Mouse (Mus musculus): ENCODE measurements around the gene Nrip1. TPM values are rescaled to one million over a fixed set of nuclear protein-coding genes. Genes with fewer than 3 reads are reported as not detected.
A peak's percentile ranks its signal among the peaks of the same experiment; 100 is the strongest.

Nrip1 gene
- total RNA-seq, 2 experiments from 2014 or later: 26.8 to 27.4 TPM

DNA sequence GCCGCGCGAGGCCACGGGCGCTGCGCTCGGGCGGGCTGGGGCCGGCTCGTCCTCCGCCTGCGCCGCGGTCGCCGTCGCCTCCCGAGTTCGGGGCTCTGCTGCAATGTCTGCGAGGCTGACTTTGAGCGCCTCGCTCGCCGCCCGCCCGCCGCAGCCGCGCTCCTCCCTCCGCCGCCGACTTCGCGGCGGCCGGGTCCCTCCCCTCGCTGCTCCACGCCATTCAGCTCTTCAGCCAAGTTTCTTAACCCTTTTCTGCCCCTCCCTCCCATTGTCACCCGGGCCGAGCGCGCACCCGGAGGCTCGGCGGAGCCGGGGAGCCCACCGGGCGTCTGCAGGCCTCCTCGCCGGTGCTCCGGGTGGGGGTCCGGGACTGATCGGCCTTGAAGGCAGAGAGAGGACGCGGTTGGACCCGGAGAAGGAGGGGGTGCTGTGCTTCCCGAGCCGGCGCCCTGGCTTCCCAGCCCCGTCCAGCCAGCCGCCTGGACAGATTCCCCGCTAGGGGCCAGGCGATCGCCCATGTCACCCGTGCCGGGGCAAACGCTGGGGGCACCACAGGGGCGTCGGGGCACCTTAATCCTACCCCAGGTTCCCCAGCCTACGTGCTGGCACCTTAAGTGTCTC is 576 bp downstream of the Nrip1 start:
- intact Hi-C loops (cut with DNase I): loop anchor here (1.0 to 10.0 kb wide), 9 partner anchors 51 to 698 kb away; partner anchors contain the start of gene Hspa13
- peak; percentile 91 to 93 for DNase-seq

DNA sequence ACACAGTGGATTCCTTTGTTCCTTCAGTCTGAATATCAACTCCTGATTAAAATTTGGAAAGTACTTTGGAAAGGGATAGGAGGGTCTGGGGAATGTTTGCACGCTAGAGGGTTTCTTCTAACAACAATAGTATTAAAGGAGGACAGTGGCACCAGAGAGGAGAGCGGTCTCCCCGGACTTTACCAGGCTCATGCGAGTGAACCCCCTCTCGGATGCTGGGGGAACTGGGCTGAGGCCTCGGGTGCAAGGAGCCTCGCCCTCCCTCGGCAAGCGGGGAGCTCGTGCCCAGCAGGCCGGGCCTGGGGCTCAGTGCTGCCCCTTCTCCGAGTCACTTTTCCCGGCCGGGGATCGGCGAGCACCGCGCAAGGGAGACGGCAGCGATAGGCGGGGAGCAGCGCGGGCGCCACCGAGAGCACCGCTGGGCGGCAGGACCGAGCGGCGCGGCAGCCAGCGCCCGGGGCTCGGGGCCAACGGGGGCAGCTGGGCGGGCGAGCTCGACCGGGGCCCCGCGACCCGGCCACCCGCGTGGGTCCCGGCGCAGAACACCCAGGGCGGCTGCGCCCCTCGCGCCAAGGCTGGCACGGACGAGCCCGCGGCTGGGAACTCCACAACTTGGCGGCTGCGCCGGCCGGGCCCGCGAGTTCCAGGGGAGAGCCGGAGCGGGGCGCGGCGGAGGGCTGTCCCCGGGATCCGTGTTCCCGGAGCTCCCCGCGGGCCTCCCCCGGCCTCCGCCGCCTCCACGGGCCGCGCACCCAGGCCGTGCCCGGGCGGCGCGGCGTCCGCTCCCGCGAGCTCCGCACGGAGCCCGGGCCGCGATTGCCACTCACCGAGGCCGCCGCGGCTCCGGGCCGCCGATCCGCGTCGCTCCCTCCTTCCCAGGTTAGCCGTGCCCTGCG is 1.3 kb downstream of the Nrip1 start:
- intact Hi-C loops (cut with DNase I): loop anchor here (1.0 to 10.0 kb wide), 9 partner anchors 50 to 697 kb away; partner anchors contain the start of gene Hspa13
- peak; percentile 78 to 82 for DNase-seq

DNA sequence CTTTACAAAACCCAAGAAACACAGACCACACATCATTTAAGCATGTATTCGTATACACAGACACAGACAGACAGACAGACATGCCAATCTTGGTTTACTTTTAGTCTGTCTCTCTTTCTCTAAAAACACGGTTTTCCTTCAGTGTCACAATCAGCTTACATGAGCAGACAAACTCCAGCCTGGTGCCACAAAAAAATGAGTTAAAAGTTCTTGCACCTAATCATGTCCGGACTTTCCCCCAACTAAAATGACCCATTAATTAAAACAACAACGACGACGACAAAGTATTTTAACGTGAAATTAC is 2.1 kb downstream of the Nrip1 start:
- intact Hi-C loops (cut with DNase I): loop anchor here (5.0 to 10.0 kb wide), 7 partner anchors 49 to 697 kb away; partner anchors contain the start of gene Hspa13
- DNase-seq: no peak

DNA sequence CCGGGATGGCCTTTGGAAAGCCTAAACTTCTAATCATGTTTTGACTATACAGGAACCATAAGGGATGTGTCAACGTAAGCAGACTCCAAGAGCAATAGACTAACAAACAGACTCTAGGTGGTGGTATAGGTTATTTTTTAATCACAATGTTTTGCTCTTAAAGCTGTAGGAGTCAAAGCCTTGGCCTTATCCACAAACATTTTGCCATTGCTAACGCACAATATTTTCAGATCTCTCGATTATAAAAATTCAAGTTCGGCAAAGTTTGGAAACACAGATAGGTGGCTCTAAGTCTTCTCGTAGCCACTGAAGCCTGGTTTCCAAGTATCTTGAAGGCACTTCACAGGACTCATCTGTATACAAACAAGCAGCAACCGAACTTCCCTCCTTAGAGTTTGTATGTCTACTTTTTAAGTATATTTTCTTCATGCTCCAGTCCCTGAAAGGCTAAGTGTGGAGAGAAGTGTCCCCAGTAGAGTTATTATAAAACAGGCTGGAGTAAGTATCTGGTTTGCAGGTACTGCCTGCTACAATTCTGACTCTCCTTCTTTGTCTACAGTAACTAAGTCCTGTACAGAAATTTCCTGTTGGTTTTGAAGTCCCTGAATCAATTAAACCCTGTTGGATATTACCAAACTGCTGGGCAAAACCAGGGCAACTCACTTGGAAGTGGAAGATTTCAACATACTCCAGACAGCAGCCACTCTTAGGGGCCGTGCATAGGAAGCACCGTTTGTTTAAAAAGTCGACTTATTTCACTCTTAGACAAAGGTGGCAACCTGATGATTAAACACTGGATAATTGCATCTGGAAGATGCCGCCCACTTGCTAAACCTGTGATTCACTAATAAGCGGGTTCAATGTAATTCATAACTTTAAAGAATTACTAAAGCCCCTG is 2.7 kb downstream of the Nrip1 start:
- DNase-seq: no peak
- intact Hi-C loops (cut with DNase I): loop anchor here (5.0 to 10.0 kb wide), 7 partner anchors 49 to 696 kb away; partner anchors contain the start of gene Hspa13

DNA sequence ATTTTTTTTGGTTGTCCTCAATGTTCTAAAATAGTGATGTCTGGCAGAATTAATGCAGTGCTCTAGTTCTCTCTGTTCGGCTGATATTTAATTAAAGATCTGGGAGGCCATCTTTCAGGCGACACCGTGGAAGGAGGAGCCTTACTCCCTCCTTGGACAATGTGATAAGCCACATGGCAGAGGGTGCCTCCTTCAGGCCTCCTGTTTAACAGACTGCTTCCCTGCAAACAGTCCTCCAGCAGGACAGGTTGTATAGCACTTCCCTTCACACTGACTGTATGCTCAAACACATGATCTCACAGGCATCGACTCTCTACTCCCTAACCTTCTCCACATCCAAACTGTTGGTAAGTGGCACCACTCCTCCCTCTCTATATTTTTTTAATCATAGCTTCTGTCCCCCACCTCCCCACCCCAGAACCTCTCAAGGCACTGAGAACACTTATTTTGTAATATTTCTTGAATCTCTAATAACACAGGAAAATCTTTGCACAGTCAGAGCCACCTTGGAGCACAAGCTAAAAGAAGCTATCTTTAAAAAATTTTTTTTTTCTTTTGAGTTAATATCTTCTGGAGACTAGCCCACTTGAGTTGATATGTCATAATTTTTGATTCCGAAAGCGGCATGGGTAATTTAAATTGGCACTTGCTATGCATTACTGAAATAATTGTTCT is 3.4 kb downstream of the Nrip1 start:
- intact Hi-C loops (cut with DNase I): loop anchor here (5.0 to 10.0 kb wide), 7 partner anchors 48 to 695 kb away; partner anchors contain the start of gene Hspa13
- DNase-seq: peak; percentile 29 to 31

DNA sequence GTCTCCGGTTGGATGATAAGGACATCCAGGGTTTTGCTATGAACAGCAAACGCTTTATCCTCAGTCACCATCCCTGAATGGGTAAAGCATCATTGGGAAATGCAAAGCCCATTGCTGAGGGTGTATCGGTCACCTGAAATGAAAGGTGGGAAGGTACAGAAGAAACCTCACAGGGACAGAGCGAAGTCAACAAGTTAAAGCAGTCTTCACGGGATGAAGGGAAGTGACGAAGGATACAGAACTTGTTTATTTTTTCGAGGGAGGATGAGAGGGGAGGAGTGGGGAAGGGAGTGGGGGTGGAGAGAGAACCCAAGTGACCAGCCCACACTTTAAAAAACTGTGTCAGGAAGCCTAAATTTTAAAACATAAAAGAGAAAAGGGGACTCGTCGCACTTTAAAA is 4.4 kb downstream of the Nrip1 start:
- intact Hi-C loops (cut with DNase I): no loop called here
- no peak for DNase-seq

DNA sequence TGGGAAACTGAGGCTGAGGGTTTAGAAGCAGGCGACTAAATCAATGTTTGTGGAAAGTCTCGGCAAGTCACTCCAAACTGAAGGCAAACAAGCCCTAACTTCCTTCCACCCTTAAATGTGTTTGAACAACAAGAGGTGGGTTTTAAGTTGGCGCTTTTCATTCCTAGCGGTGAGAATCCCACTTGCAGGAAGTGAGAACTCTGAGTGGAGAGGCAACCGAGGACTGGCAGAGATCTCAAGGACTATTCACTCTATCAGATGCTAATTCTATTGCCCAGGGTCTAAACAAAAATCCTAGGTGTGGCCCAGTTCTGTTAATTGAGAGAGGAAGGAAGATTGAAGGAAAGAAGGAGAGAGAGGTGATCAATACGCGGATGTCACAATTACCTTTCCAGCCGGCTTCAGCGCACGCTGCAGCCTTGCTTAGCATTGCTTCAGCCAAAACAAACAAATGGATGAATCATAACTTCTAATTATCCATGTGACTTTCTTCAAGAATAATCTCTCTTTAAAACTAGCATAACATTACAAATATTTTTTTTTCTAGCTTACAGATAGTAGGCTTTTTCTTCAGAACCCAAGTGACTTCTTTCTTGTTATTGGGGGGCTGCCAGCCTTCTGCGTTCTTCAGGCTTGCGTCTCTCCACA is 6.2 kb downstream of the Nrip1 start:
- no peak for DNase-seq
- intact Hi-C loops (cut with DNase I): loop anchor here (2.0 kb wide), 1 partner anchor 651 kb away; no protein-coding TSS in a partner anchor

DNA sequence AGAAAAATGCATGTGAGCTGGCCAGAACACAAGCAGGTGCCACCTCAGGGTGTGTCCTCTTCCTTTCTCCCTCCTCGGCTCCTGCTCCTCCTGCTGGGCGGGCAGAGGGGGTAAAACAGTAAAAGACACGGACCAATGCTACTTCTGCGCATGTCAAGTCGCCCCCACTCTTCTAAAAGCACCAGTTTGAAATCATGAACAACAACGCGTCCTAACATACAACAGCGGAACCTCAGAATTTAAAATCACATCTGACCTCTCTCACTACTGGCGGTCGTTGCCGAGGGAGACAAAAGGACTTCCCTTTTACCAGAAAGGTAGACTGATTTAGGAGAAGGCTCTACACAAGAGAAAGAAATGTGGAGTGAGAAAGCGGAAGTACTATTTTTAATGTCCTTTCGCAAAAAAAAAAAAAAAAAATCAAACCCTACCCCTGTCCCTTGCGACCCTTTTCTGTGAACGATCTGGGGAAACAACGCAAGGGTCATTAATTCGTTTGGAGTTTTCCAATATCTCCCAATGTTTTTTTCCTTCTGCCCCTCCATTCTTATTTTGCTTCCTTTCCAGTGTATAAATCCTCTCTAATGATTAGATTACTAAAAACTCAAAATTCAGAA is 7.7 kb downstream of the Nrip1 start:
- no peak for DNase-seq
- intact Hi-C loops (cut with DNase I): loop anchor here (2.0 kb wide), 1 partner anchor 653 kb away; no protein-coding TSS in a partner anchor

DNA sequence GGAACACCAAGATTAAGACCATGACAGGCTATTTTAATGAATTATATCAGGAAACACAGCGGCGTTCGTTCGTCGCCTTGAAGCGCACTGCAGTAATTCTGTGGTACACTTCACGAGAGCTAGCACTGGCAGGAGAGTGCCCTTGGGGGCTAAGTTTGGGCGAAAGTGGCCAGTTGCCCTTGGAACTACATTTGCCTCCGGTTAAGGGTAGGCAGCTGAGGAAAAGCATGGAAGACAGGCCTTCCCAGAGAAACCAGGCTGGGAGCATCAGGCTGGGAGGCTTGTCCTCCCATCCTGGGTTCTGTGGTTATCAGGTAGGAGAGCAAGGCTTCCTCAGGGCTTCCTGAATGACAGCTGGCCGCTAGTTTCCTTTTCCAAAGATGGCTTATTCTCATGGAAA is 8.4 kb downstream of the Nrip1 start:
- DNase-seq: no peak
- intact Hi-C loops (cut with DNase I): no loop called here

DNA sequence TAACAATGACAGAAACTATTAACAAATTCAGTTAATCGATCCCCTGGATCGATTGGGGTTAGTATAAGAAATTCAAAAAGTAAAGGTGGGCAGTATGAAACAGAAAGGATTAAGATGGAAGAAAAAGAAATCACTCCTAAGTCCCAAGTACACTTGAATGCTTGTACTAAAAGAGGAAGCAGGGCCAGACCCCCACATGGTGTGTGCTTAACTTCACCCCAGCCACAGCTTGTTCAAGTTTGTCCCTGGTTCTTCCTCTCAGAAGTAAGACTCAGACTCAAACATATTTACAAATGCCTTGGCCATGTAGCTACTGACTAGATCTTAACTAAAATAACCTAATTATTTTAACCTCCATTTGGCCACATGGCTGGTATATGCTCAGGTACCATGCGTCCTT is 10.0 kb downstream of the Nrip1 start:
- intact Hi-C loops (cut with DNase I): no loop called here
- no peak for DNase-seq

DNA sequence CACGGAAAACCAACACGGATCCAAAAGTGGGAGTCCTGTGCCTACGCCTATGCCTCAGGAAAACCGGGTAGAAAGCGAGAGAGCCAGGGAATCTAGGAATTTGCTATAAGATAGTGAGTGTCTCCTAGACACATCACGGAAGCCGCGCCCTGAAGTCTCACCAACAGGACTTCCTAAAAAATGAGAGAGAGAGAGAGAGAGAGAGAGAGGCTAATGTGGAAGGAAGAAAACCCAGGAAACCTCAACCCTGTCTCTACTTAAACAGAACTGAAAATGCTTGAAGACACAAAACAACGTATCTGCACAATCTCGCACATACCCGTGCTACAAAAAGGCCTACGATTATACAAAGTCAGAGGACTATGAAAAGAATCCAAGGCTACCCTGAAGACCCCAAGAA is 10.6 kb downstream of the Nrip1 start:
- DNase-seq: no peak
- intact Hi-C loops (cut with DNase I): no loop called here

DNA sequence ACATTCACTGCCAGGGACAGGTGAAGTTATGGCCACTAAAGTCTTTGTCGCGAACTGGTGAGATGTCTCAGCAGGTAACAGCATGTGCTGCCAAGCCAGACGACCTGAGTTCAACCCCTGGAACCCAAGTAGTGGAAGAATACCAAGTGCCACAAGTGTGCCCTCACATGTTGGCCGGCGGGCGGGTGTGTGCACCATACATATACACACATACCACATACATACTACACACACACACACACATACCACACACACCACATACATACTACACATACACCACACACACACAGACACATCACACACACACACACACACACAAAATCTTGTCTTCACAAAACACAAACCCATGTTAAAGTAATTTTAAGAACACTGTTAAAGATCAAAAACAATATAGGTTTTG is 13.2 kb downstream of the Nrip1 start:
- no peak for DNase-seq
- intact Hi-C loops (cut with DNase I): no loop called here

DNA sequence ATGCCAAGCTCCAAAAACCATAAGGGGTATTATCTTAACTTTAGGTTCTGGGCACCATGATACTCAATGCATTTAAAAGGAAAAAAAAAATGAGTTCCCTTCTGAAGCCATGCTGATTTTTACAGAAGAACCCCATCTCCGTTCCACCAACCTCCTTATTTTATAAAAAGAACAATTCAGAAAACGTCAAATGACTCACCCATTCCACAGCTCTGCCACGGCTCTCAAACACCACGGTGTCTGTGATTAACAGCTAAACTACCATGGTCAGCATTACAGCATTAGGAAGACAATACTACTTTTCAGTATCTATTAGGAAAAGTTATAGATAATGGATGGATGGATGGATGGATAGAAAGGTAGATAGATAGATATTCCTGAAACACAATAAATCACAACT is 14.9 kb downstream of the Nrip1 start:
- no peak for DNase-seq
- intact Hi-C loops (cut with DNase I): no loop called here

DNA sequence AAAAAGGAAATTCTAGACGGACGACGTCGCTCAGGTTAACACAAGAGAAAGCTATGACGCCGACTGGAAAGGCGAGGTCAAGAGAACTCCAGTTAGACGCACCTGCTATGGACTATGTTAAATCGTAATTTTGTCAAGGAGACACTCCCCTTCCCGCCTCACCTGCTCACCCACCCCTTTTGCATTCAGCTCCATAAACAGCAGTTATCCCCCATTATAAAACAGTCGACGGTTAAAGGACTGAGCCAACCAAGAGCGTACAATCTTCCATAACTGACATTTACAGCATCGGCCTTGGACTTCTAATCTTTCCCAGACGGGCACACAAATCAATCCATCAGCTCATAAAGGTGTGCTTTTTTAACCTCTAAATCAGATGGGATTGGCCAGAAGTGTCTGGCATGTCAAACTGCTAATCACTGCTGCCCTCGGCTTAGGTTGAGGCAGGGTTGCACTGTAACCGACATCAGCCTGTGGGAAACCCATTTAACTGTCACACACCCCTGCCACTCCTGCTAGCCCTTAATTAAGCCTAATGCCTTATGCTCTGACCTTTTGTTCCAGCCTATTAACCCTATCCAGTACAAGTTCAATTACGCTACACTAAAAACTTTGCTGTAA is 15.4 kb downstream of the Nrip1 start:
- intact Hi-C loops (cut with DNase I): no loop called here
- no peak for DNase-seq

DNA sequence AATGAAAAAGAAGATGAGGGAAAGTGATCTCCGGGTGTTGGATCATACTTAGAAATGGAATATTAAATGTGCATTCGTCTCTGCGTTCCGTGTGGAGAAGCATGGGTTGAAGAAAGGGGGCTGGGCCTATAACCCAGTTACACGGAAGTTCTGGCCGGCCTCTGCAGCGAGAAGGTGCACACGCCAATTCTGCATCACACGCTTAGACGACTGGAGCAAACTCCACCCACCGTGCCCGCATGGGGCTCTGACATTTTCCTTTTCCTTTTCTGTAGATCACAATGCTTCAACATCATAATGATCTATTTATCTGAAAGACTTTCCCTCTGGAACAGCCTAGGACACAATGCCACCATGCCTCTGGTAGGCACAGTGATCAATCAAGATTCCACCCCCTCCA is 16.5 kb downstream of the Nrip1 start:
- intact Hi-C loops (cut with DNase I): no loop called here
- DNase-seq: no peak

DNA sequence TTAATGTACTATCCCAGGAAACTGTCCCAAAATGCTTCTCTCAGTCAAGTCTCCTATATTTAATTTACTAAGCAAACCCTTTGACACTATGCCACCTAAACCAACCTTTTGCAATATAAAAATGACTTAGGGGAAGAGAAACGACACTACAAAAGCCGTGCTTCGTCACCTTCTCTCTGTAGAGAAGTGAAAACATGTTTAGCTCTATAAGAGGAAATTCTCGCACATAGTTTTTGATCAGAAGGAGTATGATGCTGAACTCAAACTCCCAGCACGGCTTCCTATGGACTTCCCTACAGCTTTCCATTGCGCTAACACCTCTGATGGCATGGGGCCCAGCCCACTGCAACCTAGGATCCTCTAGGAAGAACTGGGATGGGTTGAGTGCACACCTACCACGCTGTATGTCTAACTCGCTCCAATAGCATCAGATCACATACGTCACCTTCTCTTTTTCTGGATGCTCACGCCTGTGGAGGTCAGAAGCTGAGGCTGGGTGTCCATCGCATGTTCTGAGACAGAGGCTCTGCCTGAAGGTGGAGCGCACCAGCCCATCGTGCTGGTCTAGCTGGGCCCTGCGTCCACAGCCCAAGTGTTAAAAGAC is 17.6 kb downstream of the Nrip1 start:
- DNase-seq: no peak
- intact Hi-C loops (cut with DNase I): no loop called here

DNA sequence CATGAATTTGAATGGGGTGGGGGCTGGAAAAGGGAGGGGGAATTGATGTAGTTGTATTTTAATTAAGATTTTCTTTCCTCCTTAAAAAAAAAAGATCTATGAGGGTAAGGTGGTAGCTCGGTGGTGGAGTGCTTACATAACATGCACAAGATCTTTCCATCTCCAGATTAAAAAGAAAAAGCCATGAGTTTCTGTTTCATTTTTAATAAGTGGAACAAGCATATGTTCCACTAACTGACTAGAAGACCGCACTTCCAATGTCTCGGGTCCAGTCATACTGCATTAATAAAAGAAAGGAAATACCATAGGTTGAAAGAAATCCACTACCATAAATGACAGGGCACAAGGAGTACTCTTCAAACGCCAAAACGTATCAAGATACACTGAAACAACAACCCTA is 18.4 kb downstream of the Nrip1 start:
- no peak for DNase-seq
- intact Hi-C loops (cut with DNase I): no loop called here

DNA sequence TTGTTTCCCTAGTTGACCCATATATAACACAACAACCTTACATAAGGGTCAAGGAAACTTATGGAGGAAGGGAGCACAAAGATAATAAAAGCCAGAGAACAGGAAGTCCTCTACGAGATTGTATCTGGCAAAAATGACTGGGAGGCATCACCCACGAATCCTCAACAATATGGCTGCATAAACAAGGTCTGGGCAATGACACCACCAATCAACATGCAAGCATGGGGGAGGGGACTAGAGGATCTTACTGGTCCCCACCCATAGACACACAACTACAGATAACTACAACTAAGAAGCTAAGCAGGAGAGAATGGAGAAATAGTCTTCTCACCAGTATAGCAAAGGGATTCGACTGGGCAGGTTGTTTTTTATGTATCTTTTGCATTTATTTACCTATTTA is 18.8 kb downstream of the Nrip1 start:
- DNase-seq: no peak
- intact Hi-C loops (cut with DNase I): no loop called here

DNA sequence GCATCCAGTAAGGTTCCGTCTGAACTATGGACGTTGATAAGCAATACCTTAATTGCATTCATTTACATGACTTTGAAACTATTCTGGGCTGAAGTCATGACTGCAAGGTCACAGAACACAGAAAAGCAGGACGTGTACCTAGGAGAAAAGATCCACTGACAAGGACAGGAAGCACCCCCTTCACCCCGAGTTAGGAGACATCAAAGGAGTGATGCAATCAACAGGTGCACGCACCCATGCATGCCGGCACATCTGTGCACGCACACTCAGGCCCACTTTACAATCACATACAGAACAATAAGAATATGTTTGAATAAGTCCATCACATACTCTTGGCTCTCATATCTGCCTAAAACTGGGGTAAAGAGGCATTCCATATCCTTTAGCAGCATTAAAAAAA is 19.3 kb downstream of the Nrip1 start:
- intact Hi-C loops (cut with DNase I): no loop called here
- DNase-seq: no peak
